Mouse (Mus musculus): ENCODE data around the gene Fxyd2. TPM values are rescaled to one million over a fixed set of nuclear protein-coding genes. Genes with fewer than 3 reads are reported as not detected.

The Fxyd2 gene
- polyA plus RNA-seq, 1 experiment = 3.1 TPM

DNA sequence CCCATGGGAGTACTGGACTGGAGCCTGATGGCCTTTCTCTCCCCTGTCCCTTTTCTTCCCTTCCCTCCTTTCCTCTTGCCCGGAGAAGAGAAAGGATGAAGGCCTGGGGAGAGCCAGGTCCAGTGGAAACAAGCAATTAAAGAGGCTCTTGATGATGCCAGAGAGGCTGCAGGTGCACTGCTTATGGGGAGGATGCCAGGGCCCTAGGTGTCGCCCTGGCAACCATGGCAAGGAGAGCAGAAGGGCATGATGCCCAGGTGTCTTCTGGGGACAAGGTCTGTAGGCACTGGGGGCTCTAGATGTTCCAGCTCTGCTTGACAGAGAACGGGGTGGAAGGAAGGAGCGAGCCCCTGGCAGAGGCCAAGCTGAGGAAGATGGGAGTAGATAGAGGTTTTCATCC is 50.2 kb downstream of the Fxyd2 start:
- H3K4me3 ChIP-seq (replicated peaks; ENCODE audit: insufficient read depth, low read depth, low read length) = no peak overlapping the region
- H3K4me1 ChIP-seq (ENCODE audit: control insufficient read depth, insufficient read depth, low read length) = peaks cover 30% of the 10 kb centered on the region
- peak; percentile 72 to 83 for DNase-seq
- no peaks in the 10 kb centered on the region for H3K27me3 ChIP-seq (ENCODE audit: control insufficient read depth, insufficient read depth, low read length)
- 13% methylated on average over 4 of the region's 4 CpGs for WGBS
- no peak for TF ChIP-seq CTCF (IDR thresholded peaks at IDR 0.05; ENCODE audit: borderline replicate concordance, insufficient read depth, low read depth, low read length)
- TF ChIP-seq POLR2A (IDR thresholded peaks at IDR 0.05; ENCODE audit: borderline replicate concordance, insufficient read depth, low read length) = no peak
- peak overlapping the region; percentile 50; the same call in 1 of the 2 replicates for H3K27ac ChIP-seq (ENCODE audit: insufficient read depth, low read length)

- TF ChIP-seq CTCF (IDR thresholded peaks at IDR 0.05; ENCODE audit: borderline replicate concordance, insufficient read depth, low read depth, low read length) = no peak
- TF ChIP-seq POLR2A (IDR thresholded peaks at IDR 0.05; ENCODE audit: borderline replicate concordance, insufficient read depth, low read length) = no peak
- no peaks in the 10 kb centered on the region for H3K27me3 ChIP-seq (ENCODE audit: control insufficient read depth, insufficient read depth, low read length)
- H3K27ac ChIP-seq (ENCODE audit: insufficient read depth, low read length) = no peak overlapping the region
- 96% methylated on average over 4 of the region's 4 CpGs for WGBS
- DNase-seq = no peak
- no peak overlapping the region for H3K4me3 ChIP-seq (replicated peaks; ENCODE audit: insufficient read depth, low read depth, low read length)
- H3K4me1 ChIP-seq (ENCODE audit: control insufficient read depth, insufficient read depth, low read length) = peaks cover 30% of the 10 kb centered on the region
Observed at GRCm38 (mm10) chr9:45451346-45451745, 51.9 kb downstream of the Fxyd2 start.

GRCm38 (mm10) chr9:45454032-45454431 is 54.6 kb downstream of the Fxyd2 start:
- Histone ChIP-seq H3K4me1 (ENCODE audit: control insufficient read depth, insufficient read depth, low read length) (peaks cover 30% of the 10 kb centered on the region), H3K27me3 (ENCODE audit: control insufficient read depth, insufficient read depth, low read length) (no peaks in the 10 kb centered on the region), H3K4me3 (replicated peaks; ENCODE audit: insufficient read depth, low read depth, low read length) (no peak overlapping the region), H3K27ac (ENCODE audit: insufficient read depth, low read length) (no peak overlapping the region)
- no peak for DNase-seq
- WGBS = 43% methylated on average over 10 of the region's 10 CpGs
- no peak for TF ChIP-seq CTCF (IDR thresholded peaks at IDR 0.05; ENCODE audit: borderline replicate concordance, insufficient read depth, low read depth, low read length)
- no peak for TF ChIP-seq POLR2A (IDR thresholded peaks at IDR 0.05; ENCODE audit: borderline replicate concordance, insufficient read depth, low read length)

- TF ChIP-seq CTCF (IDR thresholded peaks at IDR 0.05; ENCODE audit: borderline replicate concordance, insufficient read depth, low read depth, low read length) = no peak
- no peak for TF ChIP-seq POLR2A (IDR thresholded peaks at IDR 0.05; ENCODE audit: borderline replicate concordance, insufficient read depth, low read length)
- no peaks in the 10 kb centered on the region for H3K27me3 ChIP-seq (ENCODE audit: control insufficient read depth, insufficient read depth, low read length)
- WGBS = 53% methylated on average over 8 of the region's 8 CpGs
- no peak for DNase-seq
- H3K4me1 ChIP-seq (ENCODE audit: control insufficient read depth, insufficient read depth, low read length) = peaks cover 20% of the 10 kb centered on the region
- H3K4me3 ChIP-seq (replicated peaks; ENCODE audit: insufficient read depth, low read depth, low read length) = no peak overlapping the region
- no peak overlapping the region for H3K27ac ChIP-seq (ENCODE audit: insufficient read depth, low read length)
Observed at GRCm38 (mm10) chr9:45454889-45455610, 55.6 kb downstream of the Fxyd2 start.

GRCm38 (mm10) chr9:45457200-45457599 is 57.7 kb downstream of the Fxyd2 start:
- DNase-seq = no peak
- 83% methylated on average over 7 of the region's 7 CpGs for WGBS
- no peak overlapping the region for H3K4me3 ChIP-seq (replicated peaks; ENCODE audit: insufficient read depth, low read depth, low read length)
- peaks cover 17% of the 10 kb centered on the region for H3K4me1 ChIP-seq (ENCODE audit: control insufficient read depth, insufficient read depth, low read length)
- H3K27me3 ChIP-seq (ENCODE audit: control insufficient read depth, insufficient read depth, low read length) = no peaks in the 10 kb centered on the region
- no peak for TF ChIP-seq POLR2A (IDR thresholded peaks at IDR 0.05; ENCODE audit: borderline replicate concordance, insufficient read depth, low read length)
- no peak for TF ChIP-seq CTCF (IDR thresholded peaks at IDR 0.05; ENCODE audit: borderline replicate concordance, insufficient read depth, low read depth, low read length)
- H3K27ac ChIP-seq (ENCODE audit: insufficient read depth, low read length) = no peak overlapping the region

DNA sequence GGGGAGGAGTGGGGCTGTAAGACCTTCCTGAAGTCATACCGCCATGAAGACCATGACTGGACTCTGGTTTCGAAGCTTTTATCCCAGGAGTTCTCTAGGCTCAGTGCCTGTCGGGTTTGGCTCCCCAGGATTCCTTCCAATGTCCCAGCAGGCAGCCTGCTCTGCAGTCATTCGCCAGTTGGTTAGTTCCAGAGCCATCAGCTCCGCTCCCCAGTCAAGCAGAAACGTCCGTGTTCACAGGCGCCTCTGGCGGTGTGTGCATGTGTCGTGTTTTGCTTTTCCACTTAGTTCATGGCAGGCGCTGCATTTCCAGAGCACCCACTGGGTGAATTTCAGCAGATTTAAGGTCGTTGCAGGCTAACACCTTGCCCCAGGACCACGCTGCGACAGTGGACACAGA is 58.9 kb downstream of the Fxyd2 start:
- peaks cover 17% of the 10 kb centered on the region for H3K4me1 ChIP-seq (ENCODE audit: control insufficient read depth, insufficient read depth, low read length)
- no peaks in the 10 kb centered on the region for H3K27me3 ChIP-seq (ENCODE audit: control insufficient read depth, insufficient read depth, low read length)
- no peak for TF ChIP-seq CTCF (IDR thresholded peaks at IDR 0.05; ENCODE audit: borderline replicate concordance, insufficient read depth, low read depth, low read length)
- TF ChIP-seq POLR2A (IDR thresholded peaks at IDR 0.05; ENCODE audit: borderline replicate concordance, insufficient read depth, low read length) = no peak
- WGBS = 30% methylated on average over 14 of the region's 14 CpGs
- no peak overlapping the region for H3K27ac ChIP-seq (ENCODE audit: insufficient read depth, low read length)
- peak; percentile 57 to 59 for DNase-seq
- H3K4me3 ChIP-seq (replicated peaks; ENCODE audit: insufficient read depth, low read depth, low read length) = no peak overlapping the region

Other genes with a start within 250 kb of the Fxyd2 start
- gene BC049352, start 217.7 kb upstream of the Fxyd2 start, polyA plus RNA-seq (2012; rRNA removed) = 1.9 and 2.8 TPM in 2 replicates
- gene Tmprss4, start 195.6 kb upstream of the Fxyd2 start, polyA plus RNA-seq (2012; rRNA removed) = 0.11 and 0.34 TPM in 2 replicates
- gene Il10ra, start 130.5 kb upstream of the Fxyd2 start, polyA plus RNA-seq (2012; rRNA removed) = 4.5 and 6.0 TPM in 2 replicates
- not detected in 2 replicates for gene Tmprss13, start 80.6 kb upstream of the Fxyd2 start, polyA plus RNA-seq (2012; rRNA removed)
- gene Fxyd6, start 29.5 kb upstream of the Fxyd2 start, polyA plus RNA-seq (2012; rRNA removed) = 104 and 107 TPM in 2 replicates
- 23.4 and 27.0 TPM in 2 replicates for gene Dscaml1, start 27.0 kb downstream of the Fxyd2 start, polyA plus RNA-seq (2012; rRNA removed)